Mouse (Mus musculus) E14TG2a.4 (cell line): ENCODE data around the gene Sec1.

Experiments
- CTCF ChIP-seq: conservative IDR thresholded peaks from 2 replicates; pipeline ENCODE4 v1.5.1; 2014; ENCODE audit warnings: low read length
- NANOG ChIP-seq: IDR thresholded peaks from 2 replicates; pipeline ENCODE4 v1.6.1; 2014; ENCODE audit warnings: borderline replicate concordance, low read length, mixed read lengths

- TF ChIP-seq NANOG (no peak), CTCF (no peak)
Observed at GRCm38 (mm10) chr7:45713881-45714520, 19.8 kb upstream of the Sec1 start.
